Mouse (Mus musculus): Measurements from ENCODE around the gene Hs3st3b1.

The Hs3st3b1 gene

DNA sequence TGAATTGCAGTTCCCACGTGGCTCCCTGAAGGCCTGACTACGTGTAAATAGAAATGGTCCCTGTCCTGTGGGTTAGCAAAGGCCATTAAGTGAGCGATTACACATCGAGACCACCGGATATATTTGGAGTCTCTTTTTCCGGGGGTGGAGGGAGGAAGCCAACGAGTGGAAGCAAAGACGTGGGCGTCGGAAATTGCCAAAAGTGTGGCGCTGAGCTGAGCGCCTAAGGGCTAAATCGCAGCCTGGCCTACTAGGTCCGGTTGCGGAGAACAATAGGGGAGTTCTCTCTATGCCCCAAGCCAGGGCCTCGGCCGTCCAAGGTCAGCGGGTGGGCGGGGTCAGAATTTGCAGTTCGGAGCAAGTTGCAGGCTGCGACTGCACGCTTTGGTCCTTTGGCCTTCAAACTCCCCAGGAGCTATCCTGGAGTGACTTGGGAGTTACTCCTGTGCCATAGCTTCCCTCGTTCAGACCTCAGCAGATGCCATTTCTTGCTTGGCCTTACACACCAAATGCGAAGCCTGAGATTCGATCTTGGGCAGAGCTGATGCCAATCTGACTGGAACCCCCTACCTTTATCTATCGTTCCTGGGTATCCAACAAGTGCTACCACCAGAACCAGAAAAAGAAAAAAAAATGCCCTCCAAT is 2.3 kb upstream of the Hs3st3b1 start:
- no peak for DNase-seq (ENCODE audit: low read depth, low spot score)

DNA sequence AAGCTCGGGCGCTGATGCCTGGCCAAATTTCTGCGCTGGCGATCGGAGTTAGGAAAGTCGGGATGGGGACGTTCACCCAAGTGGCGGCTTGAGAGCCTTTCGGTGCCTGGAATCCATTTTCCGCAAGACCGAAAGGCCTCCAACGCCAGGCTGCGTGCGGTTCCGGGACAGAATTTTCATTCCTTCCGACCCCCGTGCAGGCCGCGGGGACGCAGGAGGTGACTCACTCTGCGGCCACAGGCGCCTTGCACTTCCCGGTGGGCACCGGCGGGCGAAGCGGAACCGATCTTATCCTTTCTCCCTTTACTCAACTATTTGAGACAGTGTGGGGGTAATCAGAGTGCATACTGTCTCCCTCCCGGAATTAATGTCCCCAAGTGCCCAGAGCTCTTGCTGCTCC is 1.3 kb upstream of the Hs3st3b1 start:
- no peak for DNase-seq (ENCODE audit: low read depth, low spot score)

DNA sequence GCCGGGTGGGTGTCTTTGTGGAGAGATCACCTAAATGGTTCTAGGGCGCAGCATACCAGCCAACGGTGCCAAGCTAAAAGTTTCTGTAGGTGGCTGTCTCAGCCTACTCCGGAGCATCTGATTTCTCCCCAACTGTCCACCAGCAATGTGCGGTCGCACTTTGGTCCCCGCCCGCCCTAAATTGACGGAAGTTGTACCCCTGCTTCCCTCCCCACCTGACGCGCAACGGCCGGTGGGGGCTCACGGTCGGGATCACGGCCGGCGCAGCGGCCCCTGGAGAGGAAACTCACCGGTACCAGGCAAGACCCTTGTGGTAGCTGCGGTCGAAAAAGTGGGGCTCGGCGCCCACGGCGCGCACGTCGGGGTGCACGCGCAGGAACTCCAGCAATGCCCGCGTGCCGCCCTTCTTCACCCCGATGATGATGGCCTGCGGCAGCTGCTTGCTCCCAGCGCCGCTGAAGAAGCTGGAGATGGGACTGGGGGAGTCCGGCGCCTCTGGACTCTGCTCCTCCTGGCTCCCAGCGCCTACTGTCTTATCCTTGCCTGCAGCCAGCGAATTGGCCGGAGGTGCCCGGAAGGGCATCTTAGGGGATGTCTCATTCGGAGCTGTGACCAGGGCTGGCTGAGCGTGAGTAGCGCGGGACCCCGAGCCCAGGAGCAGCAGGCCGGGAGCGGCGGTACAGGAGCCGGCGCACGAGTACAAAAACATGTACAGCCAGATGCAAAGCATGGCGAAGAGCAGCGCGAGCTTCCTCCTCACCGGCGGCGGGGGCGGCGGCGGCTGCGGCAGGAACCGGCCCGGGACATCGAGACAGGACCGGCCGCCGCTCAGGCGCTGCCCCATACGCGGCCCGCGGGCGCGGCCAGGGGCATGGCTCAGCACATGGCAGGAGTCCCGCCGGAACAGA is 792 bp downstream of the Hs3st3b1 start:
- no peak for DNase-seq (ENCODE audit: low read depth, low spot score)

DNA sequence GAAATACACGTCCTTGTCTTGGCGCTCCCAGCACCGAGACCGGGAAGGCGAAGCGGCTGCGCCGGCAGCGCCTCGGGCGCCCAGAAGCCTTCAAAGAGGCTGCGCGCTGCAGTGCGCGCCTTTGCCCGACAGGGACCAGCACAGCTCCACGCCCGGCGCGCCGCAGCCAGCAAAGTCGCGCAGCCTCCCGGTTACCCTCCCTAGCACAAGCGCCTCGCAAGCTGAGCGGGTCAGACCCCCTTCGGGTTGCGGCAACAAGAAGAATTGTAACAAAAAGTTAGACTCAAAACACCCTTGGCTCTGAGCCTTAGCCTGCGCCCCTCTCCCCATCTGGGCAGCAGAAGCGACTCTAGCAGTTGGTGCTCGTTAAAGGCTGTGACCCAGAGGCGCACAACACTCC is 1.6 kb downstream of the Hs3st3b1 start:
- DNase-seq (ENCODE audit: low read depth, low spot score) = peak; percentile 39

DNA sequence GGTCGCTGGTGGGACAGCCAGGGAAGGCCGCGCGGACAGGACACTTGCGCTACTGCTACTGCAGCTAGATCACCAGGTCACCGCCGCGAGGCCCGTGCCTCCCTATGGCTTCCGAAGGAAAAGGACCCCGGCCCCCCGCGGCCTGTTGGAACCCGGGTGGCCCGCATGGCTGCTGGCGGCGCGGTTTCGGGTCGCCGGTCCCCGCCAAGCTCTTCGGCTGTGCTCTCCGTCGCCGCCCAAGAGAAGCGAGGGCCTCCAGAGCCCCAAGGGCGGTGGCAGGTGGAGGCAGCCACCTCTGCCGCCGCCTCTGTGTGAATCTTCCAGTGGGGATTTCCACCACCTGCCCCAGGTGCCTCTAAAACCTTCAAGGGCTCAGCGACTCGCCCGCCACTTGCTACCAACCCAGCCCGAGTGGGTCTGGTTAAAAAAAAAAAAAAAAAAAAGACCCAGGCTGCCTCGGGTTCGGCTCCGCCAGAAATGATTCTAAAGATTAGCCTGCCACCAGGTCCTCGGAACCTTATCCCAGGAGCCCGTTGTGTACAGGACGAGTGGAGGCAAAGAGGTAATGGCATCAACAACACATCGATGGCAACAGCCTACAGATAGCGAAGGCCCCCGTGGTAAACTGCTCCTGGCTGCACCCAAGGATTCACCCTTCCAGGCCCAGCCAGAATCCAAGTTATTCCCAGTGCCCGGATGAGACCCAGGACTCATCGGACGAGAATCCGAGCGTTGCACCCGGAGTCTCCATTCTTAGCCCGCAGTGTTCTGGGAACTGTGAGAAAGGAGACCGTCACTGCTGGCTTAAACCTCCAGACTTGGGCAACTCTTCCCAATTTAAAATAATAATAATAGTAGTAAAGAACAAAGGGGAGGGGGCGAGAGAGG is 2.6 kb downstream of the Hs3st3b1 start:
- no peak for DNase-seq (ENCODE audit: low read depth, low spot score)

DNA sequence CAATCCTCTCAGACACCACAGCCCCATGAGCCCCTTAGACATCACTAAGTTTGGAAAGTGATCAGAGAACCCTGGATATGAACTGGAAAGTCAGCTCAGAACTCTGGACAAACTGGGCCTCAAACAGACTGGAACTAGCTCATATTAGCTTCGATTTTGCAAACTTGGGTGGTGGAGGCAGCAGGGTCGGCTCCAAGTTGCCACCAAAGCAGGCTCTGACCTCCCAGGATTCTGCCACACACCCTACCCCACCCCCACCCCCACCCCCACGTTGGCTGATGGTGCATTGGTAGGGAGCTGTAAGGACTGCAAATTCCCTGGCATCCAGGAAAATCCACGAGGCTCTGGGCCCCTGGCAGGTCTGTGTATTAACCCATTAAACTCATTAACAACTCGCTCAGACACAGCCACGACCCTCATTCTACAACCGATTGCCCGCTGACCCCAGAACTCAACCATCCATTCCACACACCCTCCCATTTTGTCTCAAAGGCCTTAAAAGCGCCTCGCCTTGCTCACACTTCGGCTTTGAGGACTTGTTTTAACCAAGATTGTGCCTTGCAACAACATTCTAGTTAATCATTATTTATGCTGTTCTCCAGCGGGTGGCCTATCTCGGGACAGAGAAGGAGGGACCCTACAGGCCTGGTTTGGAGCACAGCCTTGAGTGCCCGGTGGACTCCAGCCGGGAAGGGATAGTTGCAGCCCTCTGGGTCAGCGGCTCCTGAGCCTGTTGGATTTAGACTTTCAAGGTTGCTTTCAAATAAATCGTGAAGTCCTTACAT is 3.6 kb downstream of the Hs3st3b1 start:
- DNase-seq (ENCODE audit: low read depth, low spot score) = no peak

DNA sequence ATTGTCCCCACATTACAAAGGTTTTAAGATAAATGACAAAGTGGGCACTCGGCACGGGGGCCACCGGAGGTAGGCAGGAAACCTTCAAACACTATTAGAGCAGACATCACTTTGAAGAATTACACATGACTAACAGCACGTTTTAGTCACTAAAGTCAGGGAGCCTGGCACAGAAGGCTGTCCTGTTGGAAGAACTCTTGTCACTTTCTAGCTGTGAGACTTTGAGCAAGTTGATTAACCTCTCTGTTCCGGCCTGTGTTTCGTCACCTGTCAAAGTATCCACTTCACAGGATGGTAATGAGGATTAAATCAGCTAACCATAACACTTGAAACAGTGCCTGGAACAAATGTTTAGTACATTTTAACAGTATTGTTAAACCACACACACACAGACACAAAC is 4.5 kb downstream of the Hs3st3b1 start:
- DNase-seq (ENCODE audit: low read depth, low spot score) = no peak

DNA sequence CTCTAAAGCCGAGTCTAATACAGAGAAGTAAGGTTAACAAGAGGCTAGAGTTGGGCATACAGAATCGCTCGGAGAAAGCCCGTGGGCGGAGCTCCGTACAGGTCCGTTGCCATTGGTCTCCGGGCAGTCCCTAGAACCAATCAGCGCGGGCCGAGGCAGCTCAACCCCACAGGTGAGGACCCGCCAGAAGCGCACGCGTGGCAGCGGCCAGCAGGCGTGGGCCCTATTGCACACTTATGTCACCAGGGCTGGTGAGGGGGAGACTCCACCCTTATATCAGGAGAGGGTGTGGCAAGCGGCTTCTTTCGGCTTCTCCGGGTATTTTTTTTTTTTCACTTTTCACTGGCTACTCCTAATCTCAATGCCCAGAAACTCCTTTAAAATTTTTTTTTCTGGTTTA is 7.7 kb downstream of the Hs3st3b1 start:
- peak; percentile 53 for DNase-seq (ENCODE audit: low read depth, low spot score)

DNA sequence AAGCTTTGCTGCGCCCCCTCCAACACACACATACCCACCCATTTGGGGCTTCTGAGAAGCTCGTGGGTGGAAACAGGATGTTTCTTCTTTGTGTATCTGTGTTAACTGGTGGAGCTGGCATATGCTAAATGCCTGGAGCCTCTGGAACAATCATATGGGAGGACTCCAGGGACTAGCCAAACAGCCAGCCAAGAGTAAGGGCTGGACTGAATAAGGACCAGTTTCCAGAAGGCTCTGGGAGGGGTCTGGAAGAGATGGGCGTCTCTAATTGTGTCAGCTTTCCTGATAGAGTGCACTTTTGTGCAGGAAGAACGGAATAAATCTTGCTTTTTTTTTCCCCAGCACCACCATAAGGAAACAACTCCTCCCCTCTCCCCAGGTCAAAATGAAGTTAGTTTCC is 8.2 kb downstream of the Hs3st3b1 start:
- DNase-seq (ENCODE audit: low read depth, low spot score) = no peak

DNA sequence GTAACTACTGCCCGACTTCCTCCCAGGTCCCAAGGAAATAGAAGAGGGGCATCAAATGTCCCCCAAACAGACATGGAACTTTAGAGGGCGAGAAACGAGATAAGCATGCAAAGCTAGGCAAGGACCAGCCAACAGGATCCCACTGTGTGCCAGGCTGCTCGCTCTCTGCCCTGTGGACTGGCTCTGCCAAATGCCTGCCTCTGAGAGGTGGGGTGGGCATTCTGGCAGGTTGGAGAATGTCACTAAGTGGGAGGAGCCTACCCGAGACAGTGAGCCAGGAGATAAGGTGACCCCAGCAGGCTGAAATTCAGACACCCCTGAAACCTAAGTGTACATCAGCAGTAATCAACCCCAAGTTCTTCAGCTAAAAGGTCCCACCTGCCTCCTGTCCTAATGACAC is 11.1 kb downstream of the Hs3st3b1 start:
- no peak for DNase-seq (ENCODE audit: low read depth, low spot score)

DNA sequence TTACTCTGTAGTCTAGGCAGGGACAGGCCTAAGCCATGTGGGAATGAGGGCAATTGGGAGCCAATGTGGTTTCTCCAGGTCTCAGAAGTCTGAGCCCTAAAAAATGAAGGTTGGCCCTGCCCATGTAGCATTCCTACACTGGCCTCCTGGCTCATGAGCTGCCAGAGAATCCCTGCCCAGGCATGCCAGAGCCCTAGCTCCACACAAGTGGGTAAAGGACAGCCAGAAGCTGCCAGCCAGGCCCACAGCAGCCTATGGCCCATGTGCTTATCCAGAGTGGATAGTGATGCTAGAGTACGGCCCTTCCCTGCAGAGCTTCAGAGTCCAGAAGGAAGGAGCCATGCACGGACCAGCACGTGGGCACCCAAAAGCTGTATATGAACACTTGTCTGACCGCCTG is 12.1 kb downstream of the Hs3st3b1 start:
- no peak for DNase-seq (ENCODE audit: low read depth, low spot score)

DNA sequence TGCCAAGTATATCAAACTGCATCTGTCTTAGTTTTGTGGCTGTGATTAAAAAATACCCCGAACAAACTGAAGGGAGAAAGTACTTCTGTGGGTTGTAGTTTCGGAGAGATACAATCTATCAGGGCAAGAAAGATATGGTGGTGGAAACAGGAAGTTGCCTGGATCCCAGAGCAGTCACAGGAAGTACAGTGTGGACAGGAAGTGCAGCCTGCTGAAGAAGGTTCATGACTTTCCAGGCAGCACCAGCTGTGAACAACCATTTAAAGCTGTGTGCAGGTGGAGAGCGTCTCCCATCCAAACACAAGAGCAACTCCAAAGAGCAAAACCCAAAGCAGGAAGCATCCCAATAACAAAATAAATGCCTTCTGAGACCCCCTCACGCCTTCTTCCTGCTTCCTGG is 13.6 kb downstream of the Hs3st3b1 start:
- no peak for DNase-seq (ENCODE audit: low read depth, low spot score)

DNA sequence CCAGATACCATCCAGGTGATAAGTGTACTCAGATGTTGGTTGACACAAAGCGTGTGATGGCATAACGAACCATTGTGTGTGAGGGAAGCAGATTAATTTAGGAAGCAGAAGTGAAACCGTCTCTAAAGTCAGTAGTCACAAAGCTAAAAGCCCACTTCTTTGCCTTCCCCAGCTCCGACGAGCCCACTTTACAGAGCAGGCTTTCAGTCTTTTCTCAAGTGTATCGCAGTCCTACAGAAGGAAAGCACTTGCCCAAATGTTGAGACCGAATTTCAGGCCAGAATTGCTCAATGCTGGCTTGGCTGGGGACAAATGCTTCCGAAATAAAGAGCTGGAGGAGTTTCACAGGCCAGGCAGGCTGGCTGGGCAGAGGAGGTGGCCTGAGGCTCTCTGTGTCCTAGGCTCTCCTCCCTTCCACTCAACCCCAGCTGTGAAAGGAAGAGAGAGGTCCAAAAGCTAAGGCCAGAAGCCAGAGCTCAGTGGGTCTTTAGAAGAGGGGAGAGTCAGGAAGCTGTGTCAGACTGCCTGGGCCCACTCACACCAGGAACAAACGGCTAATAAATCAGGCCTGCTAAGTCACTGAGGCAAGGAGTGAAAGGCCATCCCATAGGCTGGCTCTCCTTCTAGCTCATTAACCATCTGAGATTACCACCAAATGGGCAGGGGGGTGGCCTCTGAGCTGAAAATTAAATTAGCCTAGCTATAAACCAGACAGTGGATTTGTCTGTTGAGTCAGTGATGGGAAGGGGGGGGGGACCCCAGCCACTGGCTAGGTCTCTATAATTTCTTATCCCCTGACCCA is 15.3 kb downstream of the Hs3st3b1 start:
- DNase-seq (ENCODE audit: low read depth, low spot score) = peak; percentile 46

DNA sequence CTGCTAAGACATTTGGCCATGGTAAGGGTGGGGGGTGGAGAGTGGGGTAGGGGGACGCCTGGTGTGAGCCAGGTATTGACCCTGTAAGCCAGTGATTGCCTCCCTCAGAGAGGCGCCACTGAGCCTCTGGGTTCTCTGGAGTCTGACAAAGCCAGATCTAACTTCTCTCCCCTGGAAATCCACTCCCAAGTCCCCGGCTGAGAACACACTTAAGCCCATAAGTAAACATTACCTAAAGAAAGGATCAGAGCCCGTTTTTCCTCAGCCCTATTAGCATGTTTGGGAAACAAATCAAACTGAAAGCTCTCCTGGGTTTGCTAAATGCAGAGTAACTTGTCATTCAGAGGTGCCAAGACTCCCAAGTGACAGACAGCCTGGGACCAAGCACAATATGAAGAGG is 17.3 kb downstream of the Hs3st3b1 start:
- no peak for DNase-seq (ENCODE audit: low read depth, low spot score)

DNA sequence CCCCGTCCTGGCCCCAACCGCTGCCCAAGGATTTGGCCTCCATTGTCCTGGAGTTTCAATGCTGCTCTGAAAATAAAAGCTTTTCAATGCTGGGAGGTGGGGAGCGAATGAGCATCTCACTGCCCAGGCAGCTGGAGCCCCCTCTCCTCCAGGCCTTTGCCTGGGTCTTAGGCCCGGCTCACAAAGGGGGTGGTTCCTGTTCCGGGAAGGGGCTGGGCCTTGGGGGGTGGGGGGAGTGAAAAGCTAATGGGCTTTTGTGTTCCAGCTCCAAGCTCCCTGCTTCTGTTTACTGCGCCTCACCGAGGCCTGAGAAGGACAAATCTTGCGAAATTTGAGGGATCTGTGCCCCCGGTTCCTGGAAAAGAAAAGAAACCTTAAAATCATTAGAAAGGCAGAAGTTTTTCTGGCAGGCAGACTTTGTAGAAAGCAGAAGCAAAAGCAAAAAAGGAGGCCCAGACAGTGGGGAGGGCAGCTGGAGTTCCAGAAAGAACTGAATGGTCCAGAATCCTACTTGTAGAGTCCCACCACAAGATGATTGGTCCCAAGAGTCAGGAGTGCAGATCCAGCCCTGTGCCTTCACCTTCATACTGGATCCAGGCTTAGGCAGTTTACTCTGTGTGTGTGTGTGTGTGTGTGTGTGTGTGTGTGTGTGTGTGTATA is 23.5 kb downstream of the Hs3st3b1 start:
- no peak for DNase-seq (ENCODE audit: low read depth, low spot score)

DNA sequence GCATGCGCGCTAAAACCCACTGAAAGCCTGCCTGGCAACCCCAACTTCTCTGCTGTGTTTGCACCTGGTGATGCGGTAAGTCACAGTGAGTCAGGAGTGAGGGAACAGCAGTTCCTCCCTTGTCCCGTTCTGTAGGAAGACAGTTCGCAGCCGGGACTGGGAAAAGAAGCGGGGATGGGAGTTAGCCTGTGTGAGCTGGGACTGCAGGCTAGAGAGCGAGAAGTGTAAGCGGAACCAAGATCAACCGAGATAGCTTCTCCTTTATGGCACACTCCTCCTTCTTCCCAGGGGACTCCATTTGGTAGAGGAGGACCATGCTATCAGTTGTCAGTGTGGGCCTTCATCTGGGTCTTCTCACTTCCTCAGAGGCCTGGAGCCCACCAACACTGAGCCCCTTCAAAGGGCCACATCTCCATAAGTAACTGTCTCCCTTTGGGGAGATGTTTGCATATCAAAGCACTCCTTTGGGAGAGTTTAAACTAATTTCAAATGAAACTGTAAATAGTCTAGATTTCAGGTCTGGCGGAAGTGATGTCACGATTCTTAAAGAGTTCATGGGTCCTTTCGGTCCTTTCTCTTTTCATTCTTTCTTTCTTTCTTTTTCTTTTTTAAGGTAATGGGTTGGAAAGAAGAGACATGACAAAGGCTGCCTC is 24.1 kb downstream of the Hs3st3b1 start:
- DNase-seq (ENCODE audit: low read depth, low spot score) = no peak

DNA sequence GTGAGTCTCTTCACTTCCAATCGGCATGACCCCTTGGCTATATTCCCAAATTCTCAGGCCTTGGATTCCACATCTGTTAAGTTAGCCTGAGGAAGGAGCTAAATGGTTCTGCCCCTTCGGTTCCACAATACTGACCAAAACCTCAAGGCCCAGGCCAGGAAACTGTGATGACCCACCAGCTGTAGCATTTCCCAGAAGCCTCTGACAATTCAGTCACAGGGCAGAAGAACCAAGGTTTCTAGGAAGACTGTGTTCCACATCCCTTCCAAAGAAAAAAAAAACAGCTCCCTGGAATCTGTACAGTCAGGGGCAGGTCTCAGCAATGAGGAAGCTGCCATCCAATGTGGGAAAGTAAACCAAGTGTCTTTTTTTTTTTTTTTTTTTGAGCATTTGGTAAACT is 25.1 kb downstream of the Hs3st3b1 start:
- peak; percentile 36 for DNase-seq (ENCODE audit: low read depth, low spot score)

DNA sequence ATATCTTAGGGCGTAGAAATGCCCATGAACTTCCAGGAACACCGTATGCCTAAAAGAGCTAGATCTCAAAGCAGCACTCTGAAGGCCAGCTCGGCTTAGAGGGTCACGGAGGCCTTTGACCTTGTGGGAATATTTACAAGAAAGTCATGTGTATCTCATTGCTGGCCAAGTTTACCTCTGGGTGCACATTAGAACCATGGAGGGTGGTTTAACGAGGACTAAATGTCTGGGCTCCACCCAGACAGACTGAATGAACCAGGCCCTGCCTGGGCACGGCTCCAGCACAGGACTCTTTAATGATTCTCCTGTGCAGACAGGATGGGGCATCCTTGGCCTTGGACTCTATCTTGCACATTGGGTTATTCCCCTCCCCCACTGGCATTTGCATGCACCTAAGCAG is 27.9 kb downstream of the Hs3st3b1 start:
- no peak for DNase-seq (ENCODE audit: low read depth, low spot score)

DNA sequence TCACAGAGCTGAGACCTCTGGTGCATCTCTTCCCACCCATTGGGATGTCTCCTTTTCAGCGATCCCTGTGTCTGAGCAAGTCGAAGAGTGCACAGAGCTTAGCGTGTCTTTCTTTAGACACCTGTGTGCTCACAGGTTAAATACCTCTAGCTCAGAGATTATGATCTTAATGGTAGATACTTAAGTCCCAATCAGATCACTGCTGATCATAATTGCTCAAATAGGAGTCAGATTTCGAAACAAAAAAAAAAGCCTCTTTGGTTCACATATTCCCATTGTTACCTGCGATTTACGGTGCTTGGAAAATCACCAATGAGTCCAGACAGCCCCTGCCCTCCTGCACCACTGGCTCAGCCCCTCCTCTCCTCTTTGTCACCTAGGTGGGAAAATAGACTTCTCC is 28.5 kb downstream of the Hs3st3b1 start:
- no peak for DNase-seq (ENCODE audit: low read depth, low spot score)
